Mouse (Mus musculus): ENCODE data around the gene Anapc7. TPM values are rescaled to one million over a fixed set of nuclear protein-coding genes. Genes with fewer than 3 reads are reported as not detected.
"Not testable (repeated sequence)": the region's sequence is repeated elsewhere in the genome, so short reads cannot be mapped to it uniquely, and the experiment has no call there.

The Anapc7 gene
- polyA plus RNA-seq, 2 experiments: 27.6 to 49.8 TPM

DNA sequence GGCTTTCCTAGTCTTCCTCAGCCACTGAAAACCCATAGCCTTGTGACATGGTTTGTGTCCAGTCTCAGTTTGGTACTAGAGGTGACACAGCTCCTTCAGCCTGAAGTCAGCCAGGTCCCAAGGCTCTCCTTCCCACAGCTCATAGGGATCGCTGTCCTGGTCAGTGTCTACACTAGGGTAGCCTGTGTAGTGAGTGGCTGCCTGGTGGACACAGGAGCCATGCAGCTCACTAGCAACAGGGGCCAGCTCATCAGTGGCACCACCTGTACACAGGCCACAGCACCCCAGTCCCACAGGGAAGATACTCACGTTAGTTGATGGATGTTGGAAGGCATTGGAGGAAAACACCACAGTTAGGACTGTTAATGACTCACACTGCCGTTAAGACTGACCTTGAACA is 34.1 kb downstream of the Anapc7 start:
- WGBS: 89% methylated on average over 3 of the region's 3 CpGs
- ATAC-seq (ENCODE audit: low FRiP score, low read depth): no peak
- Histone ChIP-seq H3K4me2 (replicated peaks; ENCODE audit: low read depth, low read length, severe bottlenecking) (no peak overlapping the region), H3K9me3 (ENCODE audit: control insufficient read depth, low read length) (no peaks in the 10 kb centered on the region), H3K9ac (ENCODE audit: low read depth, low read length, severe bottlenecking) (no peak overlapping the region), H3K36me3 (ENCODE audit: control insufficient read depth, insufficient read depth, low read length) (peaks cover 86% of the 10 kb centered on the region), H3K27me3 (ENCODE audit: control insufficient read depth, insufficient read depth, low read length) (no peaks in the 10 kb centered on the region), H3K4me1 (ENCODE audit: control insufficient read depth, insufficient read depth, low read length) (no peaks in the 10 kb centered on the region), H3K4me3 (replicated peaks; ENCODE audit: low read length) (no peak overlapping the region), H3K27ac (replicated peaks; ENCODE audit: low read depth, low read length) (no peak overlapping the region)
- TF ChIP-seq POLR2A (IDR thresholded peaks at IDR 0.05; ENCODE audit: borderline replicate concordance, extremely low read depth, insufficient read depth, insufficient read length): no peak
- DNase-seq (ENCODE audit: low spot score): no peak

DNA sequence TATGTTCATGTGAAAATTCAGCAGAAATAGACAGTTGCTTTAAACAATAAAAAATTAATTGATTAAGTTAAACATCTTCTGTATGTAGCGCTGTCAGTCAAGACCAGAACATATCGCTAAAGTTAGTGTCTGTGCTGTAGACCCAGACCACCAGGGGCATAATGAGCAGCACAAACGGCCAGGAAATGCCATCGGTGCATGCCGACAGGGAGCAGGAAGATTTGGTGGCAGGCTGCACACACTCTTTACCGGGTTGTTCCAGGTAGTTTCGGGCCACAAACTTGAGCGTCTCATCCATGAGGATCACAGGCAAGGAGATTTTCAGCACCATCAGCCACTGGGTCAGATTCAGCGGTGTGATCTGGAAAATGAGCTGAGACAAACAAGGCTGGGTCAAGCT is 35.6 kb downstream of the Anapc7 start:
- not testable (repeated sequence) for DNase-seq (ENCODE audit: low spot score); H3K27ac ChIP-seq (replicated peaks; ENCODE audit: low read depth, low read length); H3K4me2 ChIP-seq (replicated peaks; ENCODE audit: low read depth, low read length, severe bottlenecking); H3K9ac ChIP-seq (ENCODE audit: low read depth, low read length, severe bottlenecking); H3K9me3 ChIP-seq (ENCODE audit: control insufficient read depth, low read length); H3K4me1 ChIP-seq (ENCODE audit: control insufficient read depth, insufficient read depth, low read length); H3K4me3 ChIP-seq (replicated peaks; ENCODE audit: low read length); ATAC-seq (ENCODE audit: low FRiP score, low read depth); H3K27me3 ChIP-seq (ENCODE audit: control insufficient read depth, insufficient read depth, low read length)
- WGBS: 79% methylated on average over 9 of the region's 9 CpGs
- peaks cover 99% of the 10 kb centered on the region for H3K36me3 ChIP-seq (ENCODE audit: control insufficient read depth, insufficient read depth, low read length)

DNA sequence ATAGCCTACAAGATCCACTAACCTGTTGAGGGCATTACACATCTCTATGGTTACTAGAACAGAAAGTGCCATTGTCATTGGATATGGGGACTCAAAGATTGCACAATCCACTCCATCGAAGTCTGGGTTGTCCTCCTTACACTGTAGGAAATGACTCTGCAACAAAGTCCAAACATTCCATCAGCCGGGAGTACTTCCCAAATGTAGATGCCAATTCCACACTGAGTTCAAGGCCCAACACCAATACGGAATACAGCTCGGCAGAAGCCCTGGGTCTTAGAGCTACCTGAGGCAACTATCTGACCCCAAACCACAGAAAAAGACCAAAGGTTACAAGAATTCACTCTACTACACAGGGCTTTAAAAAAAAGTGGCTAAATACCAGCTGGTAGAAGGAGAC is 36.6 kb downstream of the Anapc7 start:
- no peak overlapping the region for H3K4me2 ChIP-seq (replicated peaks; ENCODE audit: low read depth, low read length, severe bottlenecking)
- 94% methylated on average over 4 of the region's 4 CpGs for WGBS
- H3K9ac ChIP-seq (ENCODE audit: low read depth, low read length, severe bottlenecking): no peak overlapping the region
- no peaks in the 10 kb centered on the region for H3K27me3 ChIP-seq (ENCODE audit: control insufficient read depth, insufficient read depth, low read length)
- H3K4me3 ChIP-seq (replicated peaks; ENCODE audit: low read length): no peak overlapping the region
- DNase-seq (ENCODE audit: low spot score): no peak
- H3K36me3 ChIP-seq (ENCODE audit: control insufficient read depth, insufficient read depth, low read length): peaks cover 99% of the 10 kb centered on the region
- H3K4me1 ChIP-seq (ENCODE audit: control insufficient read depth, insufficient read depth, low read length): no peaks in the 10 kb centered on the region
- no peaks in the 10 kb centered on the region for H3K9me3 ChIP-seq (ENCODE audit: control insufficient read depth, low read length)
- no peak overlapping the region for H3K27ac ChIP-seq (replicated peaks; ENCODE audit: low read depth, low read length)
- no peak for ATAC-seq (ENCODE audit: low FRiP score, low read depth)
- TF ChIP-seq POLR2A (IDR thresholded peaks at IDR 0.05; ENCODE audit: borderline replicate concordance, extremely low read depth, insufficient read depth, insufficient read length): no peak

DNA sequence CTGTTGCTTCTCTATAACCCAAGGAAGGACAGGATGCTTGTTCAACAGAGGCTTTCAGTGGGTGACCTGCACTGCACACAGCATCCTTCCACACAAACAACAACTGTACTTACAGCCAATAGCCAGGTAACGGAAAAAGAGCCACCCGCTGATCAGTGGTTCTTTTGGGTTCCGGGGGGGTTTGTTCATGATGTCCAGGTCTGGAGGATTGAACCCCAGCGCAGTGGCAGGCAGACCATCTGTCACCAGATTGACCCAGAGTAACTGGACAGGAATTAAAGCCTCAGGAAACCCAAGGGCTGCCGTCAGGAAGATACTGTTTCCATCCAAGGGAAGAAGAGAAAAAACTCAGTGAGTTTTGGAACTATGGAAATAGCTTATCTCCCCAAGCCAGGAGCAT is 37.8 kb downstream of the Anapc7 start:
- Histone ChIP-seq H3K4me3 (replicated peaks; ENCODE audit: low read length) (no peak overlapping the region), H3K36me3 (ENCODE audit: control insufficient read depth, insufficient read depth, low read length) (peaks cover 99% of the 10 kb centered on the region), H3K27ac (replicated peaks; ENCODE audit: low read depth, low read length) (no peak overlapping the region), H3K9me3 (ENCODE audit: control insufficient read depth, low read length) (no peaks in the 10 kb centered on the region), H3K9ac (ENCODE audit: low read depth, low read length, severe bottlenecking) (no peak overlapping the region), H3K4me2 (replicated peaks; ENCODE audit: low read depth, low read length, severe bottlenecking) (no peak overlapping the region), H3K27me3 (ENCODE audit: control insufficient read depth, insufficient read depth, low read length) (no peaks in the 10 kb centered on the region), H3K4me1 (ENCODE audit: control insufficient read depth, insufficient read depth, low read length) (no peaks in the 10 kb centered on the region)
- TF ChIP-seq POLR2A (IDR thresholded peaks at IDR 0.05; ENCODE audit: borderline replicate concordance, extremely low read depth, insufficient read depth, insufficient read length): no peak
- ATAC-seq (ENCODE audit: low FRiP score, low read depth): no peak
- no peak for DNase-seq (ENCODE audit: low spot score)
- WGBS: 96% methylated on average over 5 of the region's 5 CpGs

DNA sequence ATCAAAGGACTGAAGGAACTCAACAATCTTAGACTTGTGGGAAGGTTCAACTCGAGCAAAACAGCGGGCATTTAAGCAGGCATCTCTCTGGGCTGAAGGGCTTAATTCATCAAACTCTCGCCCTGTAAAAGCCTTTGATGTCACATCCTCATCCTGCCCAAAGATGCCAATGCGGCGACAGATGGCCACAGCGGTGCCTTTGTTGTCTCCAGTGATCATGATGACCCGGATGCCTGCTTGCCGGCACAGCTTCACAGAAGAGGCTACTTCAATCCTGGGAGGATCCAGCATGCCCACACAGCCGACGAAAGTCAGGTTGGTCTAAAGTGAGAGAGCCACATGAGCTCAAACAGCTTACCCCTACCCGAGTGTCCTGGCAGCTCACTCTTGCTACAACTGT is 39.2 kb downstream of the Anapc7 start:
- no peaks in the 10 kb centered on the region for H3K4me1 ChIP-seq (ENCODE audit: control insufficient read depth, insufficient read depth, low read length)
- no peaks in the 10 kb centered on the region for H3K27me3 ChIP-seq (ENCODE audit: control insufficient read depth, insufficient read depth, low read length)
- no peak for DNase-seq (ENCODE audit: low spot score)
- 78% methylated on average over 11 of the region's 11 CpGs for WGBS
- H3K4me2 ChIP-seq (replicated peaks; ENCODE audit: low read depth, low read length, severe bottlenecking): no peak overlapping the region
- no peak for TF ChIP-seq POLR2A (IDR thresholded peaks at IDR 0.05; ENCODE audit: borderline replicate concordance, extremely low read depth, insufficient read depth, insufficient read length)
- no peak overlapping the region for H3K4me3 ChIP-seq (replicated peaks; ENCODE audit: low read length)
- no peaks in the 10 kb centered on the region for H3K9me3 ChIP-seq (ENCODE audit: control insufficient read depth, low read length)
- H3K36me3 ChIP-seq (ENCODE audit: control insufficient read depth, insufficient read depth, low read length): peaks cover 98% of the 10 kb centered on the region
- H3K9ac ChIP-seq (ENCODE audit: low read depth, low read length, severe bottlenecking): no peak overlapping the region
- H3K27ac ChIP-seq (replicated peaks; ENCODE audit: low read depth, low read length): no peak overlapping the region
- ATAC-seq (ENCODE audit: low FRiP score, low read depth): no peak

DNA sequence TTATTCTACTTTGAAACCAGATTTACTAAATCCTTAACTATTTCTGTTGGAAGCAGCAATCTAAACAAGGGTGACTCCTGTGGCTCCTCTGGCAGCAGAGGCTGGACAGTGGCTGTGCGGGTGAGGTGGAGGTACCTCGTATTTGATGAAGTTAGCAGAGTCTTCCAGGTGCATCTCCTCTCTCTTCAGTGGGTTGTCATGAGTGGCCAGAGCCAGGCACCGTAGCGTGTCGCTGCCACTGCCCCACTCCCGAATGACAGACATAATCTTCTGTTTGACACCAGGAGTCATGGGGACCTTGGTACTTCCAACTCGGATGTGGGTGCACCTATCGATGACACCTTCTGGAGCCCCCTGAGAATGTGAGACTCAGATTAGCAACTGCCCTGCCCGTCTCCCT is 39.9 kb downstream of the Anapc7 start:
- no peak overlapping the region for H3K9ac ChIP-seq (ENCODE audit: low read depth, low read length, severe bottlenecking)
- ATAC-seq (ENCODE audit: low FRiP score, low read depth) (no peak), DNase-seq (ENCODE audit: low spot score) (no peak)
- 95% methylated on average over 9 of the region's 9 CpGs for WGBS
- no peaks in the 10 kb centered on the region for H3K9me3 ChIP-seq (ENCODE audit: control insufficient read depth, low read length)
- H3K4me3 ChIP-seq (replicated peaks; ENCODE audit: low read length): no peak overlapping the region
- no peaks in the 10 kb centered on the region for H3K27me3 ChIP-seq (ENCODE audit: control insufficient read depth, insufficient read depth, low read length)
- H3K4me1 ChIP-seq (ENCODE audit: control insufficient read depth, insufficient read depth, low read length): no peaks in the 10 kb centered on the region
- peaks cover 99% of the 10 kb centered on the region for H3K36me3 ChIP-seq (ENCODE audit: control insufficient read depth, insufficient read depth, low read length)
- no peak overlapping the region for H3K4me2 ChIP-seq (replicated peaks; ENCODE audit: low read depth, low read length, severe bottlenecking)
- no peak overlapping the region for H3K27ac ChIP-seq (replicated peaks; ENCODE audit: low read depth, low read length)
- TF ChIP-seq POLR2A (IDR thresholded peaks at IDR 0.05; ENCODE audit: borderline replicate concordance, extremely low read depth, insufficient read depth, insufficient read length): no peak
